Mouse (Mus musculus) c-Kit-negative CD71-positive TER-119-positive erythroid progenitor cells, embryonic 14.5 days (primary cell): ENCODE measurements around the gene Wdr5.
"Not testable (repeated sequence)": the region's sequence is repeated elsewhere in the genome, so short reads cannot be mapped to it uniquely, and the experiment has no call there.

ENCODE experiments used
- DNase-seq: peaks from one replicate; pipeline ENCODE4 v3.0.0-alpha.2; 2013; ENCODE audit warnings: low read depth, low spot score

The Wdr5 gene

DNA sequence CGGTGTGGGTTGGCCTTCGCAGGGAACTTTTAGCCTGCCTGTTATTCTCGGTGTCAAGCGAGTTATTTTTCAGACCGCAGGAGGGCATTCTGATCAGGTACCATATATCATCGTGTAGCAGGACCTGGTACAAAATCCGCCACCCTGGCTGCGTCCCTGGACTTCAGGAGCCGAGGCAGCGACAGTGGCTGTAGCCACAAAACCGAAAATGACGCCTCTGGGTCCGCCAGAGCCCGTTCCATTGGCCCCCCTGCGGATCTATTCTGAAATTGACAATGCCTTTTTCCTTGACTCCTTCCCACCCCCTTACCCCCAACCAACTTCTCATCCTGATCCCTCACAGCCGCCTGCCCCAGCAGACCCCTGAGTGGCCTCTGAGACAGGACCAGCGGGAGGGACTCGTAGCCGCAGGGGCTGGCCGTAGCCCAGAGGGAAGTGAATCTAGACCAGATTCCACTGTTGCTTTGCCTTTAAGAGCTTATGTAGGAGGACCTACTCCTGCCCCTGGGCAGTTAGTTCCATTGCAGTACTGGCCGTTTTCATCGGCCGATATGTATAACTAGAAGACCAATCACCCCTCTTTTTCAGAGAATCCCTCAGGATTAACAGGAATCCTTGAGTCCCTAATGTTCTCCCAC lies 18.4 kb upstream of the Wdr5 start:
- no peak for DNase-seq

DNA sequence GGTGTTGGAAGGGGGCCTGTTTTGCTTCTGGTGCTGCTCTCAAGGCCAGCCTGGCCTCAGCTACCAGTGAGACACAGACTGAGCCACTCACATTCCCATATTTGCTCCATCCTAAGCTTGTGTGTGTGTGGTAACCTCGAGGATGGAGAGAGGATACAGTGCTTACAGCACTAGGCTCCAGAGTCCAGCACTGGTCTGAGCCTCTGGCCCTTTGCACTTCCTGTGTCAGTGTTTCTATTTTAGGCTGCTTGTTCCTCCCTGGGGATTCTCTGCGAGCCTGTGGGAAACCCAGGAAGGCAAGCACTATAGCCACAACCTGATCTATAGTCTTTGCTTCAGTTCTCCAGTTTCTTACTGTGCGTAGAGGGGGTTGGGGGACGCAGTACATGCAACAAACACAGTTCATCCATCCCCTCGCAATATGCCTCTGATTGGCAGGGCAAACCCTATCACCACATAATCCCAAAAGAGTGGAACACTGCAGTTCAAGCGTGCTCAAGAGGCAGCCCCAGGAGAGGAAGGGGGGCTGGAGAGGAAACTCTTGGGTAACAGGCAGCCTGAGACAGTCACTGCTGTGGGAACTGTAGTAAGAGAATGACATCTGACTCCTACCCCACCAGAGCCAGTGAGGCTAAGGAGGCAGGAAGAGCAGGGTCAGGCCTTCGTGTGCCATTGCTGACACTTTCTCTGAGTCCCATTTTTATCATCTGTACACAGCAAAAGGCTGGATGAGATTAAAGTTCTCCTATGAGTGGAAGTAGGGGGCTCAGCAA lies 10.7 kb upstream of the Wdr5 start:
- DNase-seq: no peak

DNA sequence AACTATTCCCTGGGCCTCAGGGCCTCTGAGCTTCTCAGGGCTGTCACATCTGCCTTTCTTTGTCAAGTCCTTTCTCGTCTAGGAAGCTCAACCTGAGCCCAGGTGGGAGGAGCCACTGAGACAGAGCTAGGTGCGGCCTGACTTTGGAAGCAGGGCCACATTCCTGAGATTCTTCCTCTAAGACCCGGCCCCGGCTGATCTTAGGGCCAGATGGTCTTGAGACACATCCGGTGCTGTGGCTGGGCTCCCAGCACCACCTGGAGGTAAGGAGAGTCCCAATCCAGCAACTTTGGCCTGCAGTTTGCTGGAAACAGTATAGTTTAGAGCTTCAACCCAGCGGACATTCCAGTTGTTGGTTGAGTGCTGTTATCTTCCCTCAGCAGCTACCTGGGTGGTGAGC lies 9.4 kb upstream of the Wdr5 start:
- DNase-seq: no peak

DNA sequence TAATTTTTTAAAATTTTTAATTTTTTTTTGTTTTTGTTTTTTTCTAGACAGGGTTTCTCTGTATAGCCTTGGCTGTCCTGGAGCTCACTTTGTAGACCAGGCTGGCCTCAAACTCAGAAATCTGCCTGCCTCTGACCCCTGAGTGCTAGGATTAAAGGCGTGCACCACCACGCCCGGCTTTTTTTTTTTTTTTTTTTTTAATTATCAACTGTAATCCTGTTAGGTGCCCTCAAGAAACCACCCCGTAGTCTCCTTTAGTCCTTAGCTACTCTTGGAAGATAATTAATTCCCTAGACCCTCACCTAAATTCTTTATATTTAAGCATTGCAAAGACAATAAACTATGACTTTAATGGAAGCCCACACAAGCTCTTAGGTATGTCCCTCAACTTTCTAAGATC lies 8.3 kb upstream of the Wdr5 start:
- not testable (repeated sequence) for DNase-seq

DNA sequence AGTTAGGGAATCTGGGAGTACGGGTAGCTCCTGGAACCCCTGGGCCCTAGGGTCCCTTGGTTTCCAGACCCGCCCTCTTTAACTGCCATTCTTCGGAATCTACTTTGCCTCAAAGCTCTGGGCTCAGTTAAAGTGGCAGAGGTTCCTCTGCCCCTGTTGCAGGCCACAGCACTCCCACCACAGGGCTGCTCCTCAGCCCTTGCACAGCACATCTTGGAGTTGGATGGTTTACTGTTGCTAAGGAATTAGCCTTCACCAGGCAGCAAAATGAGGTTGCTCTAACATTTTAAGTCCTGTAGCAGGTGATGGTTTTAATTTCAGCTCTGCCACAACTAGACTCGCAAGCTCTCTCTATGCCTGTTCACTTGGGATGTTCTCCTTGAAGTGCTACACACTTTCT lies 7.4 kb upstream of the Wdr5 start, which contains the start of gene Brd3:
Brd3 (minus strand) TSS at position 101 of the 400 bp plus-strand sequence.
- no peak for DNase-seq

DNA sequence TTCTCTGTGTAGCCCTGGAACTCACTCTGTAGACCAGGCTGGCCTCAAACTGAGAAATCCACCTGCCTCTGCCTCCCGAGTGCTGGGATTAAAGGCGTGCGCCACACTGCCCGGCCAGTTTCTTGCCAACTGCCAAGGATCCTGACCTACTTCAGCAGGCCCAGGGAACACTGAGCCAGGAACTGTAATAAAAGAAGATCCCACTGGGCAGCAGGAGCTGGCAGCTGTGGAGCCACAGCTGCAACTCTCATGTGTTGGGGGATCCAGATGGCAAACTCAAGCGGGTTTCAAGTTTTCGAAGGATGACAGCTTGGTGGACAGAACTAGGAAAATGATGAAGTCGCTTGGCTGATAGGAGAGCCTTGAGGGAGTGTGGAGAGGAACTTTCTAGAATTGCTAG lies 4.3 kb upstream of the Wdr5 start:
- DNase-seq: no peak

DNA sequence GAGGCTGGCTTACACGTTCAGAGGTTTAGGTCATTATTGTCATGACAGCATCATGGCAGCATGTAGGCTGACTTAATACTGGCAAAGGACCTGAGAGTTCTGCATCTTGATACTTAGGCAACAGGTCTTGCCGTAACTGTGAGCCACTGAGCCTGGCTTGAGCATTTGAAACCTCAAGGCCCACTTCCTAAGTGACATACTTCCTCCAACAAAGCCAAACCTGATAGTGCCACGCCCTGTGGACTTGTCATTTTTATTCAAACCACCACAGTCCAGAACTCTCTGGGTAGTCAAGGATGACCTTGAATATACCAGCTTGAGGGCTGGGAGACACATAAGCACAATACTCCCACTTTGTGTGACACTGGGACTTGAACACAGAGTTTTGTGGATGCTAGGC lies 2.0 kb upstream of the Wdr5 start:
- no peak for DNase-seq

DNA sequence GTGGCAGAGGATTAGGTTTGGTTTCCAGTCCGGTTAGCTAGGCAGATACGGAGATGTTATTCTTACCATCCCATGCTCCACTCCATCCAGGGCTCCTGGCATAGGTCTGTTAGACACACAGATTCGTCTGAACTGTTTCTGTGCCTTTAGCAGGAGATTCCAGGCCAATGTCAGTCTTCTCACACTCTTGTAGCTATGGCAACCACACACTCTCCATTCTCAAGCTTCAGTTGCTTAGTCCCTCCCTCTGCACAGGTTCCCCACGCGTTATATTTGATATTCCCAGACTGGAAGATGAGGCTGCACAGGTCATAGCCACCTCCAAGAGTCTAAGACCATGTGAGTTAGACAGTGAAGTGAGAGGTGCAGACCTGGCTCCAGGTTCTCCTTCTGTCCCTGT lies 1.1 kb upstream of the Wdr5 start:
- DNase-seq: no peak

DNA sequence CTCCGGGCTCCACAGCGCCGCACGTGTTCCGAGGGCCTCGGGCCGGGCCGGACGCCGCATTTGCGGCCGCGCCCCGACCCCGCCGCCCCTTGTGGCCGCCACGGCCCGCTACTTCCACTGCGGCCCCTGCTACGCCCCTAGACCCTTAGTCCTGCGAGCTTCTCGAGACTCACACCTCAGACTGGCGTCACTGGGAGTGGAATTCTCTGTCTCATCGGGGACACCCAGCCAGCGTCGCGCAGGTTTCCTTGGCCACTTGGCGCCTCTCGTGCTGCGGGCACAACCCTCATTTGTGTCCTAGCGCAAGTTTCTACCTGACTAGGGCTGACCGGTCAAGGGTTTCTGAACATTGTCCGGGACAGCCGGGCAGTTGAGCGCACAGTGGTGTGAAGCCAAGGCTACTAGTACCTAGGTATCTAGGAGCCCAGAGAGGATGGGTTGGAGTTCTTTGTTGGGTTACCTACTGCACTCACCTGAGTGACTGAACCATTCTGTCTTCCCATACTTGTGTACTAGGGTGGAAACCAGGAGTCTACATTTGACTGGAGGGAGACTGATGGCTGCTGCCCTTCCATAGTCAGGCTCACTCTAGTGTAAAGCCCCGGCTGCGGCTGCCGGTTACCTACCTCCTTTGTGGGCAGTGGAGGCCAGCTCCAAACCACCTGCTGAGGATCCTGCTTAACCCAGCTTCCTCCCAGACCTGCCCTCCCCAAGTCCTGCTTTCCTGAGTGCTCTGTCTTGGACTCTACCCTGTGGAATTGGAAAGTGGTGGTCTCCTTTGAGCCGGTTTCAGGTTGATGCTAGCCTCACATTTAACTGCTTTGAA lies 597 bp downstream of the Wdr5 start:
- DNase-seq: peak; percentile 26

DNA sequence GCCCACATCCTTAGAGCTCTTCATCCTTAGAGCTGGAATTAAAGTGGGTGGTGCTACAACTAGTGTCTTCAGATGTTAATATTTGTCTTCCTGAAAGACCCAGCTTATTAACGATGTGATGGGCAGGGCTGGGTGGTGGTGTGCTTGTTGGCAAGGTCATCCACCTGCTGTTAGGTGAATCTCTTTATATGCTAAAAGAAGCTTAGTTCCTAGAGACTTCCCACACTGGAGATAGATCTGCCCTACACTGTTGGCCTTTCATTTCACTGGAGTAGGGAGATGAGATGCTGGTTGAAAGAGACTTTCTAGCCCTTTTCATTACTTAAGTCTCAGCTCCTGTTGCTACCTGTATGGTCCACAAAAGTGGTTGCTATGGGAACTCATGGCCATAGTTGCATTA lies 1.3 kb downstream of the Wdr5 start:
- no peak for DNase-seq

DNA sequence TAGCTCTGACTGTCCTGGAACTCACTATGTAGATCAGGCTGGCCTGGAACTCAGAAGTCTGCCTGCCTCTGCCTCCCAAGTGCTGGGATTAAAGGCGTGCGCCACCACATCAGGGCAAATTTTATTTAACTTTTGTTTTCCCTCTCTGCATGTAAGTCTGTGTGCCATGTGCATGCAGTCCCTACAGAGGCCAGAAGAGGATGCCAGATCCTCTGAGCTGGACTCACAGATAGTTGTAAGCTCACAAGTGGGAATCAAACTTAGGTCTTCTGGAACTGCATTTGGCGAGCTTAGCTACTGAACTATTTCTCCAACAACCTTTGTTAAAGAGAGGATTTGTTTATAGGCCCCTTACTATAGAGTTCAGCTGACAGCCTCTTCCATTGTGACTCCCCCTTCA lies 3.3 kb downstream of the Wdr5 start:
- DNase-seq: no peak

DNA sequence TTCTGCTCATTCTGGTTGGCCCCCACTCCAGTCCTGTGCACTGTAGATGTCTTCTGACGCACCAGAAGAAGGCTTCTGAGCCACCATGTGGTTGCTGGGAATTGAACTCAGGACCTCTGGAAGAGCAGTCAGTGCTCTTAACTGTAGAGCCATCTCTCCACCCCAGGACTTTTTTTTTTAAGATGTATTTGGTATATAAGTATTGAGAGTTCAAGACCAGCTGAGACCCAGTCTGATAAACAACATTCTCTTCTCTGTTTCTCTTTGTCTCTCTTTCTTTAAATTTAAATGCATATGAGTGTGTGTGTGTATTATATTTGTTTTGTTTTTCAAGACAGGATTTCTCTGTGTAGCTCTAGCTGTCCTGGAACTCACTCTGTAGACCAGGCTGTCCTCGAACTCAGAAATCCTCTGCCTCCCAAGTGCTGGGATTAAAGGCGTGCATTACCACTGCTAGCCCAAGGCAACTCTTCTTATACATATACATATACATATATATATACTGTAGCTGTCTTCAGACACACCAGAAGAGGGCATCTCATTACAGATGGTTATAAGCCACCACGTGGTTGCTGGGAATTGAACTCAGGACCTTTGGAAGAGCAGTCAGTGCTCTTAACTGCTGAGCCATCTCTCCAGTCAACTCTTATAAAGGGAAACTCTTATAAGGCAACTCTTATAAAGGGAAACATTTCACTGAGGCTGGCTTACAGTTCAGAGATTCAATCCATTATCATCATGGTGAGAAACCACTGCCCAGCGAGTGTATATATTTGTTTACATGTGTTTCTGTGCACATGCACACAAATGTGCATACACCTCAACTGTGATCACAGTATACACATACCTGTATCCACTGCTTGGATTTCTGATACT lies 23.7 kb downstream of the Wdr5 start:
- DNase-seq: not testable (repeated sequence)

DNA sequence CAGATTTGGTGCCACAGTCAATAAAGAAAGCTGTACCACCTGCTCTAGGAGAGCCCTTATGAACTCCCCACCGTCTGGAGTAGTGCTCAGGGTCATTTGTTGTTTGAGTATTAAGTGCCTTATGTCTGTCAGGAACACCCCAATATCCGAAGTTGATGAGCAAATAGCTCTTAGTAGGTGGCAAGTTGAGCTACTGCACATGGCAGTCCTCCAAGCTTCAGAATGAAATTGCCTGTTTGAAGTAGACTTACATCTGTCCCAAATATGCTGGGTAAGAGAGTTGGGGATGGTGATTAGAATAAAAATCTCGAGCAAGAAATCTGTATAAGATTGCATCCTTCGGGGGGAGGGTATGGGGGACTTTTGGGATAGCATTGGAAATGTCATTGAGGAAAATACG lies 24.4 kb downstream of the Wdr5 start:
- DNase-seq: no peak

DNA sequence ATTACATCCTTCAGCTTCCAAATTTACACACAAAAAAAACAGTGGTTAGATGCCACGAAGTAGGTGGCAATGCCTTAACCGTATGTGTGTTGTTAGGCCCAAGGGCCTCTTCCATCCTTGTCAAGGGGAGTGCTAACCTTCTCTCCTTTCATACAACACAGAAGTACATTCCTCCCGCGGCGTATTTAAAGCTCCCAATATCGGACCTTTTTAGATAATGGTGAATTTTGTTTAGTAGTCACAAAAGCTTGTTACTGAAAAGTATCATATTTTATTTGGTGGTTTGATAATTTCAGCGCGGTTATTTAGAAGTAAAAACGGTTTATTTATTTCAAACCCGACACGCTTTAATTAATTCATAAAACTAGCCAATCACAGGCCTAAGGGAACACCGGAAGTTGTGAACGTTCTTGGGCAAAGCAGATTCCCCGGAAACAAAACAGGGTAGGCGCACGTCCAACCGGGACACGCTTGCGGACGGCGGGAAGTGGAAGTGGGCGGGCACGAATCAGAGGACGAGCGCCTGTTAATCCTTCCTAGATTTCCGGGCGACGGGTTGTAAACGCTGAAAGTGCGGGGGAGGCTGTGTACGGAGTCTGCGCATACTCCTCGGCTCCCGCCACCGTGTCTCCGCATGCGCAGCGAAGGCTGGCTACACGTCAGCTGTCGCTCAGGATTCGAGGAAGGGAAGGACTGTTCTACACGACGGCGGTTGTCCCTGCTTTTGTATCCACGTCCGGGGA lies 25.0 kb downstream of the Wdr5 start:
- peak; percentile 87 for DNase-seq

DNA sequence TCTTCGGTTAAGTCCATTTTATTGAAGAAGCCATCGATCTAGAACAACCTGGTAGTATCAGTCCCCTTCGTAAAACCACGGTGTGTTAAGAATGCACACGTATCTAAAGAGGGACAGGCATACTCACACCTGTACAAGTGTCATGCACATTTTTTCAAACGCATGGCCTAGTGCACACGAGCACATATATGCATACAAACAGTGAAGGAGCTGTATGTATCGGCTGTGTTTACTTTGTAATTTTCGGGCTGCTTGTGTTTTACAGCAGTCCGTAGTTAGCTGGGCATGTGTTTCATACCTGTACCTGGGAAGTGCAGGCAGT lies 25.5 kb downstream of the Wdr5 start:
- no peak for DNase-seq

DNA sequence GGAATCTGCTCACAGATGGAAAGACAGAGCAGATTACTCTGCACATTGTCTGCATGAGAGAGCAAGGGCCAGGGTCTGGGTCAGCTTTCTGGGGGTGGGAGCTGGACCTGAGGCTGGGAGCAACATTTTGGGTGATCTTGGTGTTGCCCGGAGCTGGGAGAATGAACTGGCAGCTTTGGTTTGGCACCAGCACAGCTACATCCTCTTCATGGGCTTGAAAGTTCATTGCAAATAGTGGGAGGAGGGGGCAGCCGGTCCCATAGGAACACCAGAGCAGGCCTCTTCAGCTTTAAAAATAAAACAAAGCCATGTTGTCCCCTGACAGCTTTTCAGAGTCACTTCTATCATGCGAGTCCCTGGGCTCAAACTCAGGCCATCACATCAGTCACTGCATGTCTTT lies 26.3 kb downstream of the Wdr5 start:
- no peak for DNase-seq

DNA sequence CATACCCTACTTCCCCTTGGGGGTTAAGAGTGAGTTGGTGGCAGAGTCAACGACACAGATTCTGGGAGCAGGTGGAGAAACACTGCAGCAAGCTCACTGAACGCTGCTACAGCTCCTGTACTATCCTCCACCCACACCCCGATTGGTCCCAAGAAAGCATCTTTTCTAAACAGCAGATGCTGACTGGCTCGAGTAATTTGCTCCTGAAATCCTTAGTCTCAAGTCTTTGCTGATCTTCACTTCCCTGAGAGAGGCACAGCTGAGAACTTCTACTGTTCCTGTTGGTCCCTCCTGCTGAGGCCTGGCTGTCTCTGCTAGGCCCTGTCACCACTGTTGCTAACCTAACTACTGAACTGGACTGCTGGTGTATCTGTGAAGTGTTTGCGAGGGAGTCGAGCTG lies 29.7 kb downstream of the Wdr5 start:
- DNase-seq: no peak

DNA sequence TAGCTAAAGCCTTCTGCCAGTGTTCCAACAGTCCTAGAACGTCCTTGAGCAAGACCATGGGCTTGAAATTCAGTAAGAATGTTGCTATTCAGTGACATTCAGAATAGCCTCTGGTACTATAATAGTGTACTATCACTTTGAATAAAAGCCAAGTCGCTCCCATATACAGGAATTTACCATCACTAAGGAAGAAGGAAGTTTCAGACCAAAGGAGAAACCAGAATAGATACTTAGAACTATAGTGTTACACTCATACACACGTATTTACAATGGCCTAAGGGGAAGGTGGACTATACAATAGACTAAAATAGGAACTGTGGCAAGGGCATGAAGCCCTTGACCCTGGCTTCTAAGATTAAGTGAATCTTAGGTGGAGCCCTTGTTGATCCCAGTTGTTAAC lies 30.6 kb downstream of the Wdr5 start:
- DNase-seq: not testable (repeated sequence)

DNA sequence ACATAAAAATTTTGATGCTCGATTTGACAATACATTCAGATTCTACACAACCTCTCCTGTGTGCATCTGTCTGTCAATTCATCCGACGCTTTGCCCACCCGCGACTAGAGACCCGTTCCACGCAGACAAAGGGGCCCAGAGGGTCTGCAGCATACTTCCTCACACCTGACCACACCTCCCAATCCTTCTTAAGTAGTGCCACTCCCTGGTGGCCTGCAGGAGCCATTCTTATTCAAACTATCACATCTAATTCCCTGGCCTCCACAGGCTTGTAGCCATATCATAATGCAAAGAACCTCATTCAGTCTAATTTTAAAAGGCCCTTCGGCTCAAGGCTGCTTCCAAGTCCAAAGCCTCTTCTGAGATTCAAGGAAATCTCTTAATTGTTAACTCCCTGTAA lies 31.1 kb downstream of the Wdr5 start:
- DNase-seq: not testable (repeated sequence)

DNA sequence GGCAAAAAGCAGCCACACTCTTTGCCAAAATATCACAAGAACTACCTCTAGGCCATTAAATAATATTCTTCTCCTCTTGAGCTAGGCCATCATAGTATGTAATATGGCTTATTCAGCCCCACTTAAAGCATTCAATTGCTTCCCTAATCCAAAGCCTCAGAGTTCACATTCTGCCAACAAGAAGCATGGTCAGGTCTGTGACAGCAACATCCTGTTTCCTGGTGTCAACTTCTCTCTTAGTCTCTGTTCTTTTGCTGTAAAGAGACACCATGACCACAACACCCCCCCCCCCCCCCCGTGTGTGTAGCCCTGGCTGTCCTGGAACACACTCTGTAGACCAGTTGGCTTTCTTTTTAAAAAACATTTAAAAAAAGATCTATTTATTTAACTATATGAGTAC lies 32.4 kb downstream of the Wdr5 start:
- no peak for DNase-seq

DNA sequence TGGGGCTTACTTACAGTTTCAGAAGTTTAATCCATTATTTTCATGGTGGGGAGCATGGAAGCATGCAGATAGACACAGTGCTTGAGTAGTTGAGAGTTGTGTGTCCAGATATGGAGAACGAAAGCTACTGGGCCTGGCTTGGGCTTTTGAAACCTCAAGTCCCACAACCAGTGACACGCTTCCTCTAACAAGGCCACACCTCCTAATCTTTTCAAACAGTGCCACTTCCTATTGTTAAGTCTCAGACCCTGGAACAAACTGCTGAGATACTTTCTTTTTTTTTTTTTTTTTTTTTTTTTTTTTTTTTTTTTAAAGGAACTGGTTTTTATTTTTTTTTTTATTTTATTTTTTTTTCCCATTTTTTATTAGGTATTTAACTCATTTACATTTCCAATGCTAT lies 33.0 kb downstream of the Wdr5 start:
- DNase-seq: no peak
